Mouse (Mus musculus) liver, embryonic 15.5 days (tissue): ENCODE results near the gene Tnfrsf13c. TPM values are rescaled to one million over a fixed set of nuclear protein-coding genes. Genes with fewer than 3 reads are reported as not detected.
A peak's percentile ranks its signal among the peaks of the same experiment; 100 is the strongest.

Experiments used
- ATAC-seq: fragments of 200-750 bp; cut with Nextera tagmentation; 2 replicates; pipeline ENCODE4 v1.8.0; 2017; ENCODE audit warnings: moderate number of reproducible peaks, mild to moderate bottlenecking, moderate library complexity; ENCODE audit not compliant: insufficient read depth
- H3K27ac ChIP-seq: fragments of 300-500 bp; sonication (generic); replicated peaks from 2 replicates; pipeline ENCODE4 v1.5.1; 2015; ENCODE audit warnings: mild to moderate bottlenecking, inconsistent platforms
- H3K27me3 ChIP-seq: fragments of 300-500 bp; sonication (generic); 2 replicates; pipeline ENCODE4 v1.6.1; 2015; ENCODE audit warnings: mild to moderate bottlenecking, inconsistent platforms
- H3K36me3 ChIP-seq: fragments of 300-500 bp; sonication (generic); replicated peaks from 2 replicates; pipeline ENCODE4 v1.6.1; 2015; ENCODE audit warnings: moderate library complexity, mild to moderate bottlenecking, inconsistent platforms
- H3K4me1 ChIP-seq: fragments of 300-500 bp; sonication (generic); replicated peaks from 2 replicates; pipeline ENCODE4 v1.6.1; 2015; ENCODE audit warnings: inconsistent platforms
- H3K4me2 ChIP-seq: fragments of 300-500 bp; sonication (generic); 2 replicates; pipeline ENCODE4 v1.6.1; 2015; ENCODE audit warnings: moderate library complexity, mild to moderate bottlenecking, inconsistent platforms
- H3K4me3 ChIP-seq: fragments of 300-500 bp; sonication (generic); replicated peaks from 2 replicates; pipeline ENCODE4 v1.5.1; 2015; ENCODE audit warnings: mild to moderate bottlenecking, inconsistent platforms
- H3K9ac ChIP-seq: fragments of 300-500 bp; sonication (generic); 2 replicates; pipeline ENCODE4 v1.6.1; 2015; ENCODE audit warnings: moderate library complexity, mild to moderate bottlenecking, inconsistent platforms
- H3K9me3 ChIP-seq: fragments of 300-500 bp; sonication (generic); replicated peaks from 2 replicates; pipeline ENCODE4 v1.6.1; 2016; ENCODE audit warnings: inconsistent platforms
- WGBS: fragments of 180-500 bp; shearing (Covaris S2); methylation state at CpG from one replicate; pipeline ENCODE4 v1.1.7; 2015; ENCODE audit warnings: mixed read lengths; ENCODE audit not compliant: insufficient replicate concordance; 5-methylcytosine and 5-hydroxymethylcytosine counted together
- polyA plus RNA-seq: library from polyadenylated mRNA; unstranded; fragments of >200 nt; fragmentation: Nextera tagmentation; extraction: Ambion mirVana; gene quantifications from 2 replicates; pipeline ENCODE4 v1.2.1, GENCODE M21; 2015

The Tnfrsf13c gene
- polyA plus RNA-seq, 1 experiment from 2014 or later, result 0.79 TPM

DNA sequence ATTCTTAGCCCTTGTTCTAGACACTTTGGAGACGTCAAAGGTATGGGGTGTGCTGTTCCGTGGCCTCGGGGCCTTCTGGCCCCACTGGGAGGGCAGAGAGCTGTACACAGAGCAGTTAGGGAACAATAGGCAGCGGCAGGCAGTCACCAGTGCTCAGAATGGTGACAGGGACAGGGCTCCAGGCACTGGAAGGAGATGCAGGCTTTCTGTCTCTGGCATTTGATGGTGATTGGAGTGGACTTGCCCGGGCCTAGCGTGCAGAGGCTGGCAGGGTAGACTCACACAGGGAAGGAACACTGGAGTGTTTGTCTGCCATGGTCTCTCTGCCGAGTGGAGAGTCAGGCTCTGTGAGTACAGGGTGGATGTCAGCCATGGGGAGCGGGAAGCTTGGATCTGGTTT, 31.6 kb downstream of the Tnfrsf13c start:
- ATAC-seq, result no peak
- H3K4me2 ChIP-seq, result no peak overlapping the region
- no peaks in the 10 kb centered on the region for H3K27me3 ChIP-seq
- 80% methylated on average over 8 of the region's 8 CpGs for WGBS
- peak overlapping the region; percentile 24; the same call in 1 of the 2 replicates for H3K27ac ChIP-seq
- no peaks in the 10 kb centered on the region for H3K9me3 ChIP-seq
- H3K36me3 ChIP-seq, result peaks cover 97% of the 10 kb centered on the region
- H3K4me3 ChIP-seq, result no peak overlapping the region
- H3K9ac ChIP-seq, result no peak overlapping the region
- H3K4me1 ChIP-seq, result peaks cover 10% of the 10 kb centered on the region

DNA sequence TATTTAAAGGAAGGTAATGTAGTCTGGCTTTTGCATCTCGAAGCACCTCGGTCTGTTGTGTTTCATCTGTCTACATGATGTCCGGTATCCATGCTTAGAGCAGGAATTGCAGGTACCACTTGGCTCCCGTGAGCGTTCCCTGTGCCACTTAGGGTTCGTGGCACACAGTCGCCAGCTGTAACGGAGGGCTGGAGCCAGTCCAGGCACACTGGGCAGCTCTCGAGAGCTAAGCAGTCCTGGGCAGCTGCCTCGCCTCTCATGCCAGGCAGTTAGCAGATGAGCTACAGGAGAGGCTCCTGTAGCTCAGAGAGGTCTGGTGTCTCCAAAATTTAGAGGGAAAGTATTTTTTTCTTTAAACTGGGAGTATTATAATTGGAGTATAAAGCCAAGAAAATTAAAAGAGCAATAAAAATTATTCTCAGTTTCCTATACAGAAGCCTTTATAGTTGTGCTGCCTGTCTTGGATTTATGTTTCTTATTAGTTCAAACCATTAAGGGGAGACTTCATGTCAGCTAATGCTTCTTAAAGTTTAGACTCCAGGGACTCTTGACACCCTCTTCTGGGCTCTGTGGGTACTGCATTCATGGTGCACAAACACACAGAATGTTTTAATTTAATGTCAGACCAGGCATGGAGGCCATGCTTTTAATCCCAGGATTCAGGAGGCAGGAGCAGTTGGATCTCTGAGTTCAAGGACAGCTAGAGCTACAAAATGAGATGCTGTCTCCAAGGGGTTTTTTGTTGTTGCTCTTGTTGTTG, 35.5 kb downstream of the Tnfrsf13c start:
- Histone ChIP-seq H3K36me3 (peaks cover 95% of the 10 kb centered on the region), H3K4me1 (peaks cover 50% of the 10 kb centered on the region)
- WGBS, result 89% methylated on average over 10 of the region's 10 CpGs

DNA sequence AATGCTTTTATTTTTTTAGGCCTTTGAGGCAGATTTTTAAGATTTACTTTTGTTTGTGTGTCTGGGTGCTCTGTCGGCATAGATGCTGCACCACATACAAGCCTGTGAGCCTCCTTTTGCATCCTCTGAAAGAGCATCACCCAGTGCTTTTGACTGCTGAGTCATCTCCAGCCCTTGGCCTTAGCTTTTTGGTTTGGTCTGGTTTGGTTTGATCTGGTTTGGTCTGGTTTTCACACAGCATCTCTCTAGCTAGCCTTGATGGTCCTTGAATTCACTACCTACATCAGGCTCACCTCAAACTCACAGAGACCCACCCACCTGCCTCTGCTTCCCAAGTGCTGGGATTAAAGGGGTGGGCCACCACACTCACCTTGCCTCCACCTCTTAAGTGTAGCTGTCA, 36.2 kb downstream of the Tnfrsf13c start:
- no peak for ATAC-seq
- H3K4me2 ChIP-seq, result no peak overlapping the region
- peak overlapping the region; percentile 97 for H3K27ac ChIP-seq
- H3K9ac ChIP-seq, result no peak overlapping the region
- peaks cover 57% of the 10 kb centered on the region for H3K4me1 ChIP-seq
- no peak overlapping the region for H3K4me3 ChIP-seq
- H3K9me3 ChIP-seq, result no peaks in the 10 kb centered on the region; the same call in 1 of the 2 replicates
- WGBS, result 82% methylated on average over 1 of the region's 1 CpGs
- H3K36me3 ChIP-seq, result peaks cover 95% of the 10 kb centered on the region
- H3K27me3 ChIP-seq, result no peaks in the 10 kb centered on the region

More for the DNA sequence above, 35.5 kb downstream of the Tnfrsf13c start:
- no peak overlapping the region for H3K4me2 ChIP-seq
- H3K27ac ChIP-seq, result peak overlapping the region; percentile 97; the same call in 1 of the 2 replicates
- no peaks in the 10 kb centered on the region for H3K9me3 ChIP-seq
- no peak overlapping the region for H3K4me3 ChIP-seq
- no peaks in the 10 kb centered on the region for H3K27me3 ChIP-seq
- ATAC-seq, result no peak
- H3K9ac ChIP-seq, result no peak overlapping the region

DNA sequence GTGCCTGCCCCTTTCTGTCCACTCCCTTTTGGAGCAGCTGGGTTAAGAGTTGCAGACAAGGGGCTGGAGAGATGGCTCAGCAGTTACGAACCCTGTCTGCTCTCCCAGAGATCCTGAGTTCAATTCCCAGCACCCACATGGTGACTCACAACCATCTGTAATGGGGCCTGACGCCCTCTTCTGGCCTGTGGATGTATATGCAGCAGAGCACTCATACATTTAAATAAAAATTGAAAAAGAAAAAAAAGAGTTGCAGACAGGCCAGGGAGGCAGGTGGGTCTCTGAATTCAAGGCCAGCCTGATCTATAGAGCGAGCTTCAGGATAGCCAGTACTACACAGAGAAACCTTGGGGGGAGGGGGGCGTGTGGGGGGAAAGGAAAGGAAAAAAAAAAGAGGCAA, 36.8 kb downstream of the Tnfrsf13c start:
- H3K27ac ChIP-seq, result peak overlapping the region; percentile 97
- ATAC-seq, result no peak
- no peak overlapping the region for H3K4me3 ChIP-seq
- peak overlapping the region; percentile 72; the same call in 1 of the 2 replicates for H3K4me2 ChIP-seq
- peaks cover 95% of the 10 kb centered on the region for H3K36me3 ChIP-seq
- peaks cover 59% of the 10 kb centered on the region for H3K4me1 ChIP-seq
- 83% methylated on average over 4 of the region's 4 CpGs for WGBS
- peaks cover 5% of the 10 kb centered on the region for H3K9me3 ChIP-seq
- H3K9ac ChIP-seq, result no peak overlapping the region
- H3K27me3 ChIP-seq, result no peaks in the 10 kb centered on the region

DNA sequence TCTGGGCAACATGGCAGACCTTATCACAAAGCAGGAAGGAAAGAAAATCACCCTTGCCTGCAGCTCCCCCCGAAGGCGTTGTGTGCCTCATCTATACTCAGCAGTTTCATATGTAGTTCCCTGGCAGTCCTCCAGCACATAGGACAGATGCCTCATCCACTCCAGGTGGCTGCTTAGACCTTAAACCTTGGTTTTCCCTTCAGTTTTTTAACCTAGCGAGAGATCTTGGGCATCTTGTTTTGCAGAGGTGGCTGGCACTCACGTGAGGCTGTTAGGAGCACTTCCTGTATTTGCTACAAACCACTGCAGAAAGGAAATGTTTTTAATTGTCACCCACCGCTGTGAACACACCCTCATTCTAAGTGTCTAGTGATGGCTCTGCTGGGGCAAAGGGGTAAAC, 37.2 kb downstream of the Tnfrsf13c start:
- ATAC-seq, result no peak
- no peak overlapping the region for H3K4me3 ChIP-seq
- H3K4me2 ChIP-seq, result peak overlapping the region; percentile 72
- H3K4me1 ChIP-seq, result peaks cover 60% of the 10 kb centered on the region
- peaks cover 95% of the 10 kb centered on the region for H3K36me3 ChIP-seq
- 45% methylated on average over 5 of the region's 5 CpGs for whole genome bisulfite sequencing
- H3K27ac ChIP-seq, result peak overlapping the region; percentile 97
- H3K9me3 ChIP-seq, result peaks cover 10% of the 10 kb centered on the region
- H3K27me3 ChIP-seq, result no peaks in the 10 kb centered on the region
- H3K9ac ChIP-seq, result peak overlapping the region; percentile 63; the same call in 1 of the 2 replicates

DNA sequence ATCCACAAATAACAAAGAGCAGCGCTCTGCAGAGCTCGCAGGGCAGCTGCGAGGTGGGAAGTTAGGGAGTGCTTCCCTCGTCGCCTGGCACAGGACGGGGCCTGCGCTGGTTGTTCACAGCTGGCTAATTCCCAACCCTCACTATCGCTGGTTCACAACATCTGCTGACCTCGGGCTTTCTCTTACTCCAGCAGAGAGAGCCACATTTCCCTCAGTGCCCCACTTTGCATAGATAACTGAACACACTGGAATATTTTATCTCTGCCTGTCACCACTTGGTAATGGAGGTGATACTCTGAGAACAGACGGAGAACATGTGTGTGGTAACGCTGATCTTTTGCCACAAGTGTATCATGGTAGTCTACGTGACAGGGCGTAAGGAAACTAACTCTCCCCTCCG, 38.0 kb downstream of the Tnfrsf13c start:
- ATAC-seq, result peak; percentile 67
- H3K4me2 ChIP-seq, result peak overlapping the region; percentile 72
- H3K36me3 ChIP-seq, result peaks cover 95% of the 10 kb centered on the region
- peak overlapping the region; percentile 97 for H3K27ac ChIP-seq
- peak overlapping the region; percentile 63; the same call in 1 of the 2 replicates for H3K9ac ChIP-seq
- 0 out of 2 replicates have a peak overlapping the region, but pooled peaks have one; percentile 20 for H3K4me3 ChIP-seq
- H3K9me3 ChIP-seq, result peaks cover 10% of the 10 kb centered on the region
- WGBS, result 23% methylated on average over 14 of the region's 14 CpGs
- peaks cover 68% of the 10 kb centered on the region for H3K4me1 ChIP-seq
- H3K27me3 ChIP-seq, result no peaks in the 10 kb centered on the region

DNA sequence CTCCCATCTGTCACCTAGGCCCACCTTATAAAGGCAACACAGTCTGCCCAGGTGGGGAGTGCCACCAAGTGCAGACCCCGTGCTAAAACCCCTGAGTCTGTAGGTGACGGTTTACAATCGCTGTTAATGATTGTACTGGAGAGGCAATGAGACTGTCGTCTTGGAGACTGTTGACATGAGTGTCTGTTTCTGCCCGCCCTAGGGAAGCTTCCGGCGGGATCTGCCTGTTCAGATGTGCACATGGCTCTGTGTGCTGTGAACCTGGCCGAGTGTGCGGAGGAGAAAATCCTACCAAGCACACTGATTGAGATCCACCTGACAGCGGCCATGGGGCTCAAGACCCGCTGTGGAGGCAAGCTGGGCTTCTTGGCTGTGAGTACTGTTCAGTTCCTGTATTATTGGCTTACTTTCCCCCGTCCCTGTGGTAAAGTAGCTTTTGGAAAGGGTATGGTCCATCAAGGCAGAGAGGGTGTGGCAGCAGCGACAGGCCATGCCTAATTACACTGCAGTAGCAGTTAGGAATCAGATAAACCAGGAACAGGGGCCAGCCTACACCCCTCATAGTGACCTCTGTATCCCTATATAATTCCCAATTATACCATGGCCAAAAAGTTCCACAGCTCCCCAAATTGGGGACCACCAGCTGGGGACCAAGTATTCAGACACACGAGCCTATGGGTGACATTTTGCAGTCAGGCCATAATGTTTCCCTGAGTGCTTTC, 38.9 kb downstream of the Tnfrsf13c start:
- peak overlapping the region; percentile 72 for H3K4me2 ChIP-seq
- 59% methylated on average over 14 of the region's 14 CpGs for WGBS
- H3K27ac ChIP-seq, result peak overlapping the region; percentile 97
- H3K9ac ChIP-seq, result peak overlapping the region; percentile 63
- H3K27me3 ChIP-seq, result no peaks in the 10 kb centered on the region
- ATAC-seq, result no peak
- H3K4me3 ChIP-seq, result peak overlapping the region; percentile 3; the same call in 1 of the 2 replicates
- H3K4me1 ChIP-seq, result peaks cover 74% of the 10 kb centered on the region
- peaks cover 96% of the 10 kb centered on the region for H3K36me3 ChIP-seq
- peaks cover 10% of the 10 kb centered on the region for H3K9me3 ChIP-seq

DNA sequence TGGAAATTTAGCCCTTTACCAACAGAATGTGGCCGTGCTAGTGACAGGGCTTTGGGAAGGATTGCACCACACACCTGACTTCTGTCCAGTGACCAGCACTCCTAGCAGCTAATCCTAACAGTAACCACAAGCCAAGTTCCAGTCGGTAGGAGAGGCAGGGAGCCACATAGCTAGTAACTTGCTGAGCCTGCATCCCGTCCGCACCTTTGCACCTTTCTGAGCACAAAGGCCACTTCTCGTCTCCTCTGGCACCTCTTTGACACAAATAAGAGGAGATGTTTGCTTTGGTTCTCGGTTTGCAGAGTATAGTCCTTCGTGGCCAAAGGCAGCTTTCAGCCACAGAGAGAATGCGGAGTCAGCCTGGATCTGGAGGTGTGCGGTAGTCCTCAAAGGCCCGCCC, 39.5 kb downstream of the Tnfrsf13c start:
- H3K4me2 ChIP-seq, result peak overlapping the region; percentile 72
- H3K4me3 ChIP-seq, result peak overlapping the region; percentile 34
- H3K9me3 ChIP-seq, result peaks cover 10% of the 10 kb centered on the region
- ATAC-seq, result peak; percentile 12; the same call in 1 of the 2 replicates
- H3K36me3 ChIP-seq, result peaks cover 96% of the 10 kb centered on the region
- peaks cover 74% of the 10 kb centered on the region for H3K4me1 ChIP-seq
- H3K9ac ChIP-seq, result peak overlapping the region; percentile 63
- peak overlapping the region; percentile 97 for H3K27ac ChIP-seq
- 58% methylated on average over 10 of the region's 10 CpGs for WGBS
- H3K27me3 ChIP-seq, result no peaks in the 10 kb centered on the region

DNA sequence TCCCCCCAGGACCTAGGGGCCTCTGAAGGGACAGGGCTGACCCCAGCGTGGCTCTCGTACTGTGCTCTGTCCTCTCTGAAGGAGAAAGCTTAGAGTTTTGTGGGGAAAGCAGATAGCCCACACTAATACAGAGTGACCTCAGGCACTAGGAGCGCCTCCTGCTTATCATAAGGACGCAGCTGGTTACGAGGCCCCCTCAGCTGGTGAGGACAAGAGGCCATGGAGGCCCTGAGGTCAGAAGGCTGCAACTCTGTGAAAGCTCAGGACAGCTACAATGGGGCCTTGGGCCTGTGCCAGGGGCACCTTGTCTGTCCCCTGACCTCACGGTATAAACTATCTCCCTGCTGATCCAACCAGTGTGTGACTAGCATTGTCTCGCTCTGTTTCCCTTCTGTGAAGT, 40.0 kb downstream of the Tnfrsf13c start:
- peaks cover 10% of the 10 kb centered on the region for H3K9me3 ChIP-seq
- H3K27ac ChIP-seq, result peak overlapping the region; percentile 97
- H3K4me2 ChIP-seq, result peak overlapping the region; percentile 72
- no peaks in the 10 kb centered on the region for H3K27me3 ChIP-seq
- H3K9ac ChIP-seq, result peak overlapping the region; percentile 63
- 13% methylated on average over 7 of the region's 7 CpGs for WGBS
- peak; percentile 86 for ATAC-seq
- H3K36me3 ChIP-seq, result peaks cover 96% of the 10 kb centered on the region
- H3K4me1 ChIP-seq, result peaks cover 74% of the 10 kb centered on the region
- peak overlapping the region; percentile 34 for H3K4me3 ChIP-seq

DNA sequence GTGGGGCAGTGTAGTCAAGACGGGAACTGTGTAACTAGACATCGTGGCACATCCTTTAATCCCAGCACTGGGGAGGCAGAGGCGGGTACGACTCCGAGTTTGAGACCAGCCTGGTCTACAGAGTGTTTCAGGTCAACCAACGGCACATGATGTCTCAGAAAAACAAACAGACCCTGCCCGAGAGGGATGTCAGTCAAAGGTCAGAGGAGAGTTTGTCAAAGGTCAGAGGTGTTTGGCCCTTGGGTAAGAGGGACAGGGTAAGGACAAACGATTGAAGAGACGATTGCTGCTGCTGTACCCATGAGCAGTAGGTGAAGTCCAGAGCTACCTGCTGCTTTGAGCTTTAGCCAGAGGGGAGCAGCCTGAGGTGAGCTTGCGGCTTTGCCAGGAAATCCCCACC, 40.6 kb downstream of the Tnfrsf13c start:
- Histone ChIP-seq H3K27me3 (no peaks in the 10 kb centered on the region), H3K4me1 (peaks cover 73% of the 10 kb centered on the region), H3K9me3 (peaks cover 10% of the 10 kb centered on the region), H3K9ac (peak overlapping the region; percentile 63), H3K27ac (peak overlapping the region; percentile 97), H3K4me2 (peak overlapping the region; percentile 72), H3K36me3 (peaks cover 96% of the 10 kb centered on the region), H3K4me3 (peak overlapping the region; percentile 34)
- ATAC-seq, result peak; percentile 13; the same call in 1 of the 2 replicates
- 62% methylated on average over 10 of the region's 10 CpGs for WGBS

DNA sequence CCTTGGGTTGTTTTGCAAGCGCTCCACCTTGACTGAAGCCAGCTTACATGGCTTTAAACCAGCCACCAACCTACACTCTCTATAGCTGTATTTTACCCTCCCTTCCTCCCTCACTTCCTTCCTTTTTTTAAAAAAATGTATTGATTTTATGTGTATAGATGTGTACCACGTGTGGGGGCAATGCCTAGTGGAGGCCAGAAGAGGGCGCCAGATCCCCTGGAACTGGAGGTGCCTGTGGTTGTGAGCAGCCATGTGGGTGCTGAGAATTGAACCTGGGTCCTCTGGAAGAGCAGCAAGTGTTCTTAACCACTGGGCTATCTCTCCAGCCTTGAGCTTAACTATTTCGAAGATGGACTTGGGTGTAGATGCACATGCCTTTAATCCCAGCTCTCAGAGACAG, 41.9 kb downstream of the Tnfrsf13c start:
- 94% methylated on average over 4 of the region's 4 CpGs for WGBS
- Histone ChIP-seq H3K4me1 (peaks cover 60% of the 10 kb centered on the region), H3K4me2 (no peak overlapping the region), H3K4me3 (no peak overlapping the region), H3K9me3 (peaks cover 10% of the 10 kb centered on the region), H3K9ac (no peak overlapping the region), H3K36me3 (peaks cover 96% of the 10 kb centered on the region), H3K27me3 (no peaks in the 10 kb centered on the region), H3K27ac (0 out of 2 replicates have a peak overlapping the region, but pooled peaks have one; percentile 97)
- ATAC-seq, result no peak
